Mouse (Mus musculus) hindbrain, embryonic 14.5 days (tissue): ENCODE results near the gene Rmnd1. TPM values are rescaled to one million over a fixed set of nuclear protein-coding genes. Genes with fewer than 3 reads are reported as not detected.
A peak's percentile ranks its signal among the peaks of the same experiment; 100 is the strongest.

ENCODE experiments used
- ATAC-seq: fragments of 200-750 bp; cut with Nextera tagmentation; 2 replicates; pipeline ENCODE4 v1.8.0; 2017; ENCODE audit warnings: moderate number of reproducible peaks, mild to moderate bottlenecking, moderate TSS enrichment, moderate library complexity; ENCODE audit not compliant: low FRiP score
- DNase-seq: peaks from one replicate; pipeline ENCODE4 v3.0.0-alpha.2; 2015; ENCODE audit warnings: low spot score
- H3K27ac ChIP-seq: fragments of 300-500 bp; sonication (generic); 2 replicates; pipeline ENCODE4 v1.5.1; 2014; ENCODE audit warnings: mild to moderate bottlenecking, moderate library complexity
- H3K27me3 ChIP-seq: fragments of 300-500 bp; sonication (generic); 2 replicates; pipeline ENCODE4 v1.6.1; 2014; ENCODE audit warnings: mild to moderate bottlenecking, low read length, mixed read lengths; ENCODE audit not compliant: control insufficient read depth, insufficient read depth
- H3K36me3 ChIP-seq: fragments of 300-500 bp; sonication (generic); replicated peaks from 2 replicates; pipeline ENCODE4 v1.6.1; 2014; ENCODE audit not compliant: control insufficient read depth, insufficient read depth
- H3K4me1 ChIP-seq: fragments of 300-500 bp; sonication (generic); replicated peaks from 2 replicates; pipeline ENCODE4 v1.6.1; 2014; ENCODE audit warnings: antibody characterized with exemption, low read length, mixed read lengths; ENCODE audit not compliant: control insufficient read depth, insufficient read depth
- H3K4me2 ChIP-seq: fragments of 300-500 bp; sonication (generic); replicated peaks from 2 replicates; pipeline ENCODE4 v1.6.1; 2014; ENCODE audit warnings: mild to moderate bottlenecking, moderate library complexity
- H3K4me3 ChIP-seq: fragments of 300-500 bp; sonication (generic); replicated peaks from 2 replicates; pipeline ENCODE4 v1.5.1; 2014; ENCODE audit warnings: mild to moderate bottlenecking, low read length
- H3K9ac ChIP-seq: fragments of 300-500 bp; sonication (generic); 2 replicates; pipeline ENCODE4 v1.6.1; 2014
- H3K9me3 ChIP-seq: fragments of 300-500 bp; sonication (generic); 2 replicates; pipeline ENCODE4 v1.6.1; 2016; ENCODE audit warnings: low read length; ENCODE audit not compliant: control insufficient read depth
- WGBS: fragments of 180-500 bp; shearing (Covaris S2); extraction: QIAGEN DNeasy Blood & Tissue Kit; methylation state at CpG from one replicate; pipeline ENCODE4 v1.1.7; 2014; 5-methylcytosine and 5-hydroxymethylcytosine counted together
- polyA plus RNA-seq: library from polyadenylated mRNA; unstranded; fragments of >200 nt; fragmentation: Nextera tagmentation; extraction: Ambion mirVana; gene quantifications from 2 replicates; pipeline ENCODE4 v1.2.1, GENCODE M21; 2014

Rmnd1 gene
- polyA plus RNA-seq, 1 experiment from 2014 or later, result 50.6 TPM

GRCm38 (mm10) chr10:4388384-4388745, 43.8 kb downstream of the Rmnd1 start:
- under 1% methylated on average over 19 of the region's 19 CpGs for WGBS
- Histone ChIP-seq H3K4me1 (peaks cover 36% of the 10 kb centered on the region), H3K4me2 (peak overlapping the region; percentile 71), H3K9ac (peak overlapping the region; percentile 98), H3K9me3 (no peaks in the 10 kb centered on the region), H3K27me3 (no peaks in the 10 kb centered on the region), H3K27ac (peak overlapping the region; percentile 100), H3K4me3 (peak overlapping the region; percentile 82), H3K36me3 (no peaks in the 10 kb centered on the region)
- DNase-seq (no peak), ATAC-seq (no peak)

DNA sequence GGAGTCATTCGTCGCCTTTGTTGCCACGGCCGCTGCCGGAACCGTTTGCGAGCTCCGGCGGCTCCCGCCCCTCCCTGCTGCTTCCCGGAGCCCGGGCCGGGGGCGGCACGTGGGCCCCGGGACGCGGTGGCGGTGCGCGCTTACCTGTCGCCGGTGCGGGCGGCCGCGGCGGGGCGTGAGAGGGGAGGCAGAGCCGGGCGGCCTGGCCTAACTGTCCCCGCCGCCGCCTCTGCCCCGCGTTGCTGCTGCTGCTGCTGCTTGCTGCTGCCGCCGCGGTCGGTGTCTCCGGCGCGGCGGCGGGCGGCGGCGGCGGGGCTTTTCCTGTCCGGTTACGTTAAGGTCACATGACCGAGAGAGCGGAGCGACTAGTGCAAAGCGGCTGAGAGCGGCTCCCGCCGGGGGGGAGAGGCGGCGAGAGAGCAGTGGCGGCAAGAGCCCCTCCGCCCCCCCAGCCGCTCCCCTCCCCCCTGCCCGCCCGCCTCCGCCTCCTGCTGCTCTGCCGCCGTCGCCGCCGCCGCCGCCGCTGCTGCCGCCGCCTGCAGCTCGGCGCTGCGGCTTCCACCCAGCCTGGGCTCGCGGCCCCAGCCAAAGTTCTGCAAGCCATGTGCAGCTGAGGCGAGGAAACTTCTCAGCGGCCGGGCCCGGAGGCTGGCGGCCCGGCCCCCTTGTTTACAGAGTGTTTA, 44.3 kb downstream of the Rmnd1 start, which contains the start of gene Zbtb2:
Gene Zbtb2, minus strand, starts transcription at position 408 of the 683 bp plus-strand sequence.
- Histone ChIP-seq H3K4me1 (peaks cover 36% of the 10 kb centered on the region), H3K27me3 (no peaks in the 10 kb centered on the region), H3K9me3 (no peaks in the 10 kb centered on the region), H3K9ac (peak within 1 kb of the TSS; percentile 98), H3K4me3 (peak within 1 kb of the TSS; percentile 82), H3K36me3 (no peaks in the 10 kb centered on the region), H3K4me2 (peak within 1 kb of the TSS; percentile 71), H3K27ac (peak within 1 kb of the TSS; percentile 100)
- ATAC-seq (peak; percentile 5; the same call in 1 of the 2 replicates), DNase-seq (peak; percentile 49)
- WGBS, result under 1% methylated on average over 52 of the region's 87 CpGs

DNA sequence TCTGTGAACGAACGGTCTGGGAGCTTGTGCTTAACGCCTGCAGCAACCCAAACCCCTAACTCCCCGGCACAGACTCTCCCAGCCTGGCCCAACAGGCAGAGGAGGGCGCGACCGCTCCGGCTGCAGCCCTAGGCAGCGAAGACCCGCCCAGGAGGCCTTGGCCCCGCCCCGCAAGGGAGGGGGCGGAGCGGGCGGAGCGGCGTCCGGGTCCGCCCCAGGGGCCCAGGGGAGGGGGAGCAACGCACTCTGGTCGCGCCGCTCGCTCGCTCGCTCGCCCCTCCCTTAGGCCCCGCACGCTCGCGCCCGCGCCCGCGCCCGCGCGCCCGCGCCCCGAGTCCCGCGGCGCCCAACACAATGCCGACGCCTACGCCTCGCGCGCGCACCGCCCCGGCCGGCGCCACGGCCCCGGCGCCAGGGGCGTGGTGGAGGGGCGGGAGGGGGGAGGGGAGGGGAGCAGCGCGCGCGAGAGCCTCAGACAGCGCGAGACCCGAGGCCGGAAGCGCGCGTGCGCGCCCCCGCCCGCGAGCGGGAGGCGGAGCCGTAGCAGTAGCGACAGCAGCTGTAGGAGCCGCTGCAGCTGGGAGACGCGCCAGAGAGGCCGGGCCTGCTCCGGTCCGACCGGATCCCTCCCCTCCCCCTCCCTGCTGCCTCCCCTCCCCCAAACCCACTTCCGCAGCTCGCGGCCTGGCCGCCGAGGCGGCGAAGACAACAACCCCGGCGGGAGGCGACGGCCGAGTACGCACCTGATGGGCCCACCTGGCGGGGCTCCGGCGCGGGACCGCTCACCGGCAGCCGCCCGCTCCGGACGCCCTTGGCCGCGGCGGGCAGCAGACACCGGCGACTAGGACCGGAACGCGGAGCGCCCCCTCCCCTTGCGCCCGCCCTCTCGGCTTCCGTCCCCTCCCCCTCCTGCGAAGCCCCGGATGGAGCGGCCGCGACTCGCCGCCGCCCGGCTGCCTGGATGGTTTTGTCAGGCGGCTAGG, 45.3 kb downstream of the Rmnd1 start:
- Histone ChIP-seq H3K27me3 (no peaks in the 10 kb centered on the region), H3K4me2 (peak overlapping the region; percentile 71), H3K4me3 (peak overlapping the region; percentile 82), H3K9me3 (no peaks in the 10 kb centered on the region), H3K4me1 (peaks cover 33% of the 10 kb centered on the region), H3K27ac (peak overlapping the region; percentile 100), H3K9ac (peak overlapping the region; percentile 98), H3K36me3 (no peaks in the 10 kb centered on the region)
- peak; percentile 93 for ATAC-seq
- WGBS, result under 1% methylated on average over 44 of the region's 133 CpGs
- peak; percentile 96 for DNase-seq

- ATAC-seq (no peak), DNase-seq (no peak)
- Histone ChIP-seq H3K4me3 (no peak overlapping the region), H3K4me1 (peaks cover 6% of the 10 kb centered on the region), H3K27me3 (no peaks in the 10 kb centered on the region), H3K9ac (no peak overlapping the region), H3K9me3 (no peaks in the 10 kb centered on the region), H3K36me3 (no peaks in the 10 kb centered on the region), H3K4me2 (no peak overlapping the region), H3K27ac (no peak overlapping the region)
- WGBS, result 96% methylated on average over 7 of the region's 7 CpGs
Measured at GRCm38 (mm10) chr10:4384244-4384643, 47.9 kb downstream of the Rmnd1 start.

GRCm38 (mm10) chr10:4380748-4381147, 51.4 kb downstream of the Rmnd1 start:
- H3K4me3 ChIP-seq, result no peak overlapping the region
- ATAC-seq (no peak), DNase-seq (no peak)
- H3K4me2 ChIP-seq, result no peak overlapping the region
- H3K27ac ChIP-seq, result no peak overlapping the region
- no peaks in the 10 kb centered on the region for H3K36me3 ChIP-seq
- H3K27me3 ChIP-seq, result no peaks in the 10 kb centered on the region
- 96% methylated on average over 5 of the region's 5 CpGs for WGBS
- no peaks in the 10 kb centered on the region for H3K9me3 ChIP-seq
- no peak overlapping the region for H3K9ac ChIP-seq
- no peaks in the 10 kb centered on the region for H3K4me1 ChIP-seq

DNA sequence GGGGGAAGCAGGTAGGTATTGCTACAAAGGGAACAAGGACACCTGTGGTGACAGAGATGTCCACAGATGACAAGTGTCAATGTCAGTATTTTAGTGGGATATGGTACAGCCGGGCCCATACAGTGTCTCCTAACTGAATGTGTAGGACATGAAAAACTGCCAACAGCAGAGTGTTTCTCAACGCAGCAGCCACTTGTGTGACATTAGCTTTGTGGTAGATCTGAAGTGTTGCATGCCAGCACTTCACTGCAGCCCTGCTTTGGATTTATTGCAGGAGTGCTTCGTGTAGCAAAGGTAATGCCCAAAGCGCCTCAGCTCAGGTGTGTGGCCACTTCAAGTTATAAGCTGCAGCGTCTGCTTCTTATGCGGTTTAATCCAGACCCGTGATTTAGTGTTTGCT, 55.3 kb downstream of the Rmnd1 start:
- DNase-seq (no peak), ATAC-seq (no peak)
- Histone ChIP-seq H3K36me3 (no peaks in the 10 kb centered on the region), H3K27ac (no peak overlapping the region), H3K4me1 (no peaks in the 10 kb centered on the region), H3K4me2 (no peak overlapping the region), H3K9me3 (no peaks in the 10 kb centered on the region), H3K9ac (no peak overlapping the region), H3K4me3 (no peak overlapping the region), H3K27me3 (no peaks in the 10 kb centered on the region)
- 92% methylated on average over 7 of the region's 7 CpGs for WGBS

DNA sequence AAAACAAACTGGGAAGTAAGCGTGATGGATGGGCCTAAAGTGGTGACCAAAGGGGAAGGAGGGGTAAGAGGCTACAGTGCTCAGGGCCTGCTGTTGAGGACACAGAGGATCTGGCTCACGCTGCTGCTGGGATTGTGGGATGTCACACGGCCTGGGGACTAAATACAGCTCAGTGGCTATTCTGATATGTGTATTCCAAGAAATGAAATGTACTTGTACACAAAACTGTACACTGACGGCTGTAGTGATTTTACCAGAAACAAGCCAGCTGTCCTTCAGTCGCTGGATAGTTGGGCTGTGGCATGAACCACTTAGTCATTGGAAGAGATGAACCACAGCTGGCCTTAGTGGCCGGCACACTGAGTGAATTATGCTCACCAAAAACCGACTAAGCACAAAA, 55.7 kb downstream of the Rmnd1 start:
- 82% methylated on average over 7 of the region's 7 CpGs for WGBS
- no peak for DNase-seq

GRCm38 (mm10) chr10:4375267-4375666, 56.9 kb downstream of the Rmnd1 start:
- ATAC-seq (no peak), DNase-seq (no peak)
- Histone ChIP-seq H3K4me2 (no peak overlapping the region), H3K36me3 (no peaks in the 10 kb centered on the region), H3K4me1 (no peaks in the 10 kb centered on the region), H3K9me3 (no peaks in the 10 kb centered on the region), H3K27me3 (no peaks in the 10 kb centered on the region), H3K27ac (no peak overlapping the region), H3K4me3 (no peak overlapping the region), H3K9ac (no peak overlapping the region)
- 26% methylated on average over 7 of the region's 7 CpGs for WGBS

More for the DNA sequence above, 55.7 kb downstream of the Rmnd1 start:
- no peaks in the 10 kb centered on the region for H3K9me3 ChIP-seq
- H3K9ac ChIP-seq, result no peak overlapping the region
- ATAC-seq, result no peak
- no peak overlapping the region for H3K4me3 ChIP-seq
- no peaks in the 10 kb centered on the region for H3K4me1 ChIP-seq
- H3K4me2 ChIP-seq, result no peak overlapping the region
- no peaks in the 10 kb centered on the region for H3K36me3 ChIP-seq
- no peak overlapping the region for H3K27ac ChIP-seq
- H3K27me3 ChIP-seq, result no peaks in the 10 kb centered on the region

GRCm38 (mm10) chr10:4374734-4375133, 57.5 kb downstream of the Rmnd1 start:
- Histone ChIP-seq H3K9ac (no peak overlapping the region), H3K36me3 (no peaks in the 10 kb centered on the region), H3K27ac (no peak overlapping the region), H3K4me3 (no peak overlapping the region), H3K9me3 (no peaks in the 10 kb centered on the region), H3K4me2 (no peak overlapping the region), H3K4me1 (no peaks in the 10 kb centered on the region), H3K27me3 (no peaks in the 10 kb centered on the region)
- WGBS, result 86% methylated on average over 4 of the region's 4 CpGs
- ATAC-seq (no peak), DNase-seq (no peak)
